Mouse (Mus musculus) fat pad, adult 2 months (tissue): ENCODE results near the gene 4930486L24Rik.
"Not testable (repeated sequence)": the region's sequence is repeated elsewhere in the genome, so short reads cannot be mapped to it uniquely, and the experiment has no call there.

Source experiments
- DNase-seq: peaks from one replicate; pipeline ENCODE4 v3.0.0-alpha.2; 2011; ENCODE audit warnings: low read depth, low spot score; ENCODE audit errors: extremely low read depth

4930486L24Rik gene

DNA sequence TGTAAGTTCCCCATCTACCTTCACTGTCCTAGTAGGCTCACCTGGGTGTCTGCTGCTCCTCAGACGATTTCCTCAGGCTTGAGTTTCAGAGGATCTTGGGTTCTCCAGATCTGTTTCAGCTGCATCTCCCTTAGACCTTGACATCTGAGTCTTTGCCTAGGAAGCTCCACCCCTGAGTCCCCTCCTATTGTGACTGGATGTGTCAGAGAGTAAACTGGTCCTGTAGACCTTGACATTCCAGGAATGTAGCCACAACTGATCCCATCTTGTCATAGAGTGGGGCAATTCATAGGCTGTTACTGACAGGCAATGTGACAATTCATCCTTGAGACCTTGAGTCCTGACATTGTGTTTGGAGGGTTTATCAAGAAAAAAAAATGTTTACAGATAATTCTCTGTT is at the start of gene 4930486L24Rik:
Gene 4930486L24Rik, minus strand, starts transcription at position 195 of the 400 bp plus-strand sequence.
- no peak for DNase-seq

DNA sequence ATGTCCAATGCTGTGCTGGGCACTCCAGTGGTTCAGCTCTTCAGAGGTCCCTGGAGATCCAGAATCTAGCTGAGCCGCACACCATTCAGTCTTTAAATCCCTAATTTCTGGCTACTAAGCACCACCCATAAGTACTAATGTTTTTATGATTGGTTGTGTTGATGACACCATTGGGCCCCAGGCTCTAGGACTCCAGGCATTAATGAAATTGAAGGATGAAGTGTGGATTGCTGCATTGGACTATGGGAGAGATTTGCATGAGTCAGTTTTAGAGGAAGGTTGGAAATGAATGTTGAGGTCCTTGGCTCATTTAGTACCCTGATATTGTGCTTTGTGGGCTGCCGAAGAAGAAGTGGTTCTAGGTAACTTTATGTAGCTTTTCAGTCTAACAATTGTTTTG is 40.5 kb upstream of the 4930486L24Rik start, which contains the start of gene Tpbpb:
Gene Tpbpb, minus strand, starts transcription at position 101 of the 400 bp plus-strand sequence.
- not testable (repeated sequence) for DNase-seq

DNA sequence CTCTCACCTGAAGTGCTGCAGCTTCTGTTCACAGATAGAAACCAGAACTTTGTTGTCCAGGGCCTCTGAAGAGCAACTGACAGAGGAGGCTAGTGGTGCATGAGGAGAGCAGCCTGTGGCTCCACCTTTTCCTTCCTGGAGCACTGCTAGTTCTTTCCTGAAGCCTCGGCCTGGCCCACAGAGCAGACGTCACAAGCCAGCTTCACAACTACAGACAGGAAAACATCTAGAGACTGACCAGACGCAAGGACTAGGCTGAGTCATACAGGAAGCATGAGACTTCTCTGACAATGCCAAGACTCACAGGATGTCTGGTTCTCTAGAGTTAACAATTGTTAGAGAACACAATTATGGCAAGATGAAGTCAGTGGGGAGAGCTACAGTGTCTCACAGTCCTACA is 33.1 kb upstream of the 4930486L24Rik start, which contains the start of gene Ctla2b:
Gene Ctla2b, minus strand, starts transcription at position 120 of the 400 bp plus-strand sequence.
- DNase-seq, result no peak

DNA sequence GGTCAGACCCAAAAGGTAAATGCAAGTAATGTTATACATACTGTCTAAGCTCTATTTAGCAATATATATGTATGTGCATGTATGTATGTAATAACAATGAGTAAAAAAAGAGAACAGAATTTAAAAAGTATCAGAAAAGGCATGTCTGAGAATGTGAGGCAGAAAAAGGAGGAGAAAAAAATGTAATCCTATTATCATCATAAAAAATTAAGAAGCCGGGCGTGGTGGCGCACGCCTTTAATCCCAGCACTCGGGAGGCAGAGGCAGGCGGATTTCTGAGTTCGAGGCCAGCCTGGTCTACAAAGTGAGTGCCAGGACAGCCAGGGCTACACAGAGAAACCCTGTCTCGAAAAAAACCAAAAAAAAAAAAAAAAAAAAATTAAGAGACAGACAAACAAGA is 32.5 kb upstream of the 4930486L24Rik start, which contains the start of gene Gm49392:
Gene Gm49392, minus strand, starts transcription at position 101 of the 400 bp plus-strand sequence.
- not testable (repeated sequence) for DNase-seq

DNA sequence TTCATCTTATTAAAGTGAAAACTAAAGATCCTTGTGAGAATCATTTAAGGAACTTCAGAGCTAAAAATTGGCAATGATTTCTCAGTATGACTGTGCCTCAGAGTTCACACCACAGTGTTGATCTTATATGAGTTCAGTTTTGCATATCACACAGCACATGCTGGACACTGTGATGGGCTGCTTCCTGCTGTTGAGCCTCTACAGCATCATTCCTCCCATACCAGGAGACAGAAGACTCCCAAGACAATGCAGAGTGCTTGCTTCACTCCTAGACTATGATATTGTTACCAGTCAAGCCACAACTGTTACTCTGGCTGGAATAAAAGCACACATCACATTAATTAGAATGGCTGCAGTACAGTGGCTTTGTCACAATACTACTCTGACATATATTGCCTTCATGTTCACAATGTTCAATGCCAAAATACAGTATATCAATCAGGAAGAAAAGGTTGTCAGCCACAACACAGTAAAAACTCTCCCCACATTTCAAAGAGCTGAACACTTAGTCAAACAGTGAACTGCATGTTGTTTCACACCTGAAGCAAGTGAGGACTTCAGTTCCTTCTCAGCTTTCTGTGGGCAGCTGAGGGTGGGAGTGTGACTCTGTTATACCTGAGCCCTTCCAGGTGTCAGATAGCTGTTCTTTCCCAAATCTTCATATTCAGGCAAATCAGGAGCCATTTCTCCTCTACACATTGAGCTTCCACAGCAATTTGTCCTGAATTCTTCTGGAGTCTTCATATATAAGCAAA is 31.3 kb upstream of the 4930486L24Rik start:
- DNase-seq, result no peak

DNA sequence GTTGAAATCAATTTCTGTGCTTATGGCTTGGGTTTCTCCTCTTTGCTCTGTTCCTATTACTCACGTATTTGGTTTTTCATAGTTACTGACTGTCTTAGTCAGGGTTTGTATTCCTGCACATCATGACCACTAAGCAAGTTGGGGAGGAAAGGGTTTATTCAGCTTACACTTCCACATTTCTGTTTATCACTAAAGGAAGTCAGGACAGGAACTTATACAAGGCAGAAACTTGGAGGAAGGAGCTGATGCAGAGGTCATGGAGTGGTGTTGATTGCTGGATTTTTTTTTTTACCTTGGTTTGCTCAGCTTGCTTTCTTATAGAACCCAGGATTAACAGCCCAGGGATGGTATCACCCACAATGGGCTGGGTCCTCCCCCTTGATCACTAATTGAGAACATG is 28.0 kb upstream of the 4930486L24Rik start:
- DNase-seq, result no peak

DNA sequence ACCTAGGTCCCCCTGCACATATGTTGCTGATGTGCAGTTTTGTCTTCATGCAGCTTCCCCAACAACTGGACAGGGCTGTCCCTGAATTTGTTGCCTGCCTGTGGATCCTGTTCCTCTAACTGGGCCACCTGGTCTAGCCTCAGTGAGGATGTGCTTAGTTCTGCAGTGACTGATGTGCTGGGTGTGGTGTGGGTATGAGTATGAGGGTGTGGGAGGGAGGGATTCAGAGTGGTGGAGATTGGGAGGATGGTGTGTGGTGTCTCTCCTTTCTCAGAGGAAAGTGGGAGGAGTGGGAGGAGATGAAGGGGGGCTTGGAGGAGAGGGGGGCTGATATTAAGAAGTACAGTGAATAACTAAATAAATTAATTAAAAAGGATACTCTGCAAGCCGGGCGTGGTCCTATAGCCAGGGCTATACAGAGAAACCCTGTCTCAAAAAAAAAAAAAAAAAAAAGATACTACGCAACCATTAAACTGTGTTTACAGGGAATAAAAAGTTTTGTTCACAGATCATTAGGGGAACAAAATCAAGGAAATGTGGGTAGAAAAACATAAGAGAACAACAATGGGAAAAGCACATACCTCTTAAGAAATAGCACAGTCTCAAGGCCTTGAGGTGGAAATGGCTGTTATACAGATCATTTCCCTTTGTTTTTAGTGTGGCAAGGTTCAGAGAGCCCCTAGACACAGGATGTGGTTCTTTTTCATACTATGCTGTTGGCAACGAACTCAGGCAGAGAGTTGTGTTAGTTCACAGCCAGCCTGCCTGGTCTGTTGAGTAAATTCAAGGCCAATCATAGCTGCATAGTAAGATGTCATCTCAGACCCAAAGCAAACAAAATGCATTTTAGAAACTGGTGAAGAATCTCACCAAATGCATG is 15.8 kb downstream of the 4930486L24Rik start:
- no peak for DNase-seq

DNA sequence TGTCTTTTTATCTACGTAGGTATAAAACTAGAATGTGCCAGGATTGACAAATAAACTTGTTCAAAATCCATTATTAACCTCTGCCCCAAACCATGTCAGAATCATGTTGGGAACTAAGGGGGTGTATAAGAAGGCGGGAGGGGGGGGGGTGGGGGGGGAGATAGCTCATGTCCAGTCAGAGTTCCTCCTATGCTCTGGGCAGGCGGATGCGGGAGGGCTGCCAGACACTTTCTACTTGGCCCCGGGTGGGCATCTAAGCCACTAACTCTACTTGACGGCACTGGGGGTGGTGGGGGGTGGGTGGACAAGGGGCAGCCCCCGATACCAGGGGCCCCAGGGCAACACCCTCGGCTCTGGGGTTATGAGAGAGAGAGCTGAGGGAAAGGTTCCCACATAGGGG is 21.1 kb downstream of the 4930486L24Rik start:
- no peak for DNase-seq

DNA sequence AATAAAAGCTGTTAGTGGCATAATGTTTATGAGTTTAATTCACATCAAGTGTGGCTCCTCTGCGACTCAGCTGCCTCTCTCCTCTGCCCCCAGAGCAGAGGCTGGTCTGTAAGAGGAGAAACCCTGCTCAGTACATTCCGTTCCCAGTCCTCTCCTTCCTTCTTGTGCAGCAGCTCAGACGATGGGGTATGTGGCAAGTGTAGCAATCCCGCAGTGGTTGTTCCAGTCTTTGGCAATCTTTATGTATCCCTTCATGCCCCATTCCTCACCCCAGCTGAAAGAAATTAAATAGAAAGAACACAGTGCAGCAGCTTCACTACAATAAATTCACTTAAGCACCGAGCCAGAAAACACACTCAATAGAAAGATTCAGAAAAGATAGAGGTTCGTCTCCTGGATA is 21.6 kb downstream of the 4930486L24Rik start:
- no peak for DNase-seq

DNA sequence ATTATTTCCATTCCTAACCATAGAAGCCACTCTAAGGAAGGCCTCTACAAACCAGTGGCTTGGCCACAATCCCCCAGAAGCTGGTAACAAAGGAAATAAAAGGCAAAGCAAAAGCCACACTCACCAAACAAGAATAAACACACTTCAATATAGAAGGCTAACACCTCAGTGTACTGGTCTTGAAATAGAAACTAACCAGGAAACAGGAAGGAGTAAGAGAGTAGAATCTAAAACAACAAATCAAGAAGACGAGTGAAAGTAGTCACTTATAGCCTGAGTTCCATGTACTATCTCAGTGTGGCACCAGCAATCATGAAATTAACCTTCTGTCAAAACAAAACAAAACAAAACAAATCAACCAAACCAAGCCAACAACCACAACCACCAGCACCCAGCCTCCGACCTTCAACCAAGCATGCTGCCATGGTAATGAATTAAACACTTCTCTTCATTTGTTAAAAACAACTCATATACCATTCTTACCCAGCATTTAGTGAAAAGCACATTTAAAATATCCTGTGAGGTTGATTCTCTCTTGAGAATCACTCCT is 24.8 kb downstream of the 4930486L24Rik start:
- DNase-seq, result no peak

DNA sequence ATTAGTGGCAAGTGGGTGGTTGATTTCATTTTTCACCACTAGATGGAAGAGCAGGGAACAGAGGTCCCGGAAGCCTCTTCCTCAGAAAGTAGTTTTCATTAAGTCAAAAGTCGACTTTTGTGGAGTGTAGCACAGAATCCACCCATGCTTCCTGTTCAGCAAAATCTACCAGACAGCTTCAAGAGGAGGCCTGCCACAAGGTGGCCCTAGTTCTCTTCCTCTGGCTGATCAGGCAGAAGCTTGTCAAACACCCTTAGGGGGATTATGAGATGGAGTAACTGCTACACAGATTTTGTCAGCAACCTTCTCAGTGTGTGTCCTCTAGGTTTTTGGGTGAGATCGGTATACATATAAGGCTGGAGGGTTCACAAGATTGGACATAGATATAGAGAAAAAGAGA is 38.2 kb downstream of the 4930486L24Rik start:
- DNase-seq, result no peak

DNA sequence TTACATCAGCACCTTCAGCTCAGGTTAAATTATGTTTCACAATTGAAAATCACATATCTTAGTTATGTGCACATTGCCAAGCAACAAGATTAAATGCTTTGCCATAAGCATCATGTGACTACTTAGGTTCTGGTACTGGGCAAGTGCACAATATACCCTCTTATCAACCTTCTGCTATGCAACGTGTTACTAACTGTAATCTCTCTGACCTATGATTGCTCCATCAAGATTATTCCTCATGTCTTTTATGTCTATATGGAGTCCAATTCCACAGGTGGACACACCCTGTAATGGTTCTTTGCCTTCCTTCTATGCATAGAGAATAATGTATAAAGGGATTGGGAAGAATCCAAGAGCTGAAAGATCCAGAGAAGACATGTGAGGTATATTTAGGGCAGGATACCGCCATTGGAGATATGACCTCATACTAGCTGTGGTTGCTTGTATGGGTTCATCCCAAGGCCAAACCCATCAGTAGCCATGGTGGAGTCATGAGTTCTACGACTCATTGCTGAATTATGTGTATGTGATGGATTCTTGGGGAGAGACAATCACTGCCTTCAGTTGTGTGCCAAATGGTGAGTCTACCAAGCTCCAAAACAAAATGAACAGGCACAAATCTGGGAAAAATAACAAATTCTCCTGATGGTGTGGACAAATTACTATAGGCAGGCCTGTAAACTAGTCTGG is 43.6 kb downstream of the 4930486L24Rik start:
- DNase-seq, result no peak

DNA sequence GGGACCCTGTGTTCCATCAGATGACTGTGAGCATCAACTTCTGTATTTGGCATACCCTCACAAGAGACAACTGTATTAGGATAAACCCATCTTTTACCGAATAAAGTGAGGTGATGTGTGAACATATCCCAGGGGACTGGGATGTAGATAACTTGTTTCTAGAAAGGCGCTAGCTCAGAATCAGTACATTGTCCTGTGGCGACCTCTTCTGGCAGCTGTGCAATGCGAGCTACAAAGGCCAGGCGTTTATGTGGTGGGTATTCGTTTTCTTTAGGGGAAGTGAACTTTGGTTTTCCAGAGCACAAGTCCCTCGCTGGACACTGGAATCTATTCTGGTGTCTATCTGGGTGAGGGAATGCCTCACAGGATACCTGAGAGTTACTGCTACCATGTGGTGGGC is 44.8 kb downstream of the 4930486L24Rik start:
- no peak for DNase-seq

DNA sequence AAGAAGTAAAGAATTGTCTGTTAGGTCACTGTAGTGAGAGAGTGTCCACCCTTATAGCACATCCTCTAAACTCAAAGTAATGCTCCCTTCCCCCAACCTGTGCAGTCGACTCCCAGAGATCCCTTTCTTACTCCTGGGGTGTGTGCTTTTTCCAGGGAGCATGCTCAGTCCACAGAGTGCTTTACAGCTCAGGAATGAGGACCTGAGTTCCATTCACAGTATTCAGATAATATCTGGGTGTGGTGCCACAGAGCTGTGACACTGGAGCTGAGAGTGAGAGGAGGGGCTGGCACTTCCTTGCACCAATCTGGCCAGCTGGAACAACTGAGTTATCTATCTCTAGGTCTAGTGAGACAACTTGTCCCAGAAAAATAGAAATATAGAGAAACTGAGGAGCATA is 50.6 kb downstream of the 4930486L24Rik start:
- no peak for DNase-seq

DNA sequence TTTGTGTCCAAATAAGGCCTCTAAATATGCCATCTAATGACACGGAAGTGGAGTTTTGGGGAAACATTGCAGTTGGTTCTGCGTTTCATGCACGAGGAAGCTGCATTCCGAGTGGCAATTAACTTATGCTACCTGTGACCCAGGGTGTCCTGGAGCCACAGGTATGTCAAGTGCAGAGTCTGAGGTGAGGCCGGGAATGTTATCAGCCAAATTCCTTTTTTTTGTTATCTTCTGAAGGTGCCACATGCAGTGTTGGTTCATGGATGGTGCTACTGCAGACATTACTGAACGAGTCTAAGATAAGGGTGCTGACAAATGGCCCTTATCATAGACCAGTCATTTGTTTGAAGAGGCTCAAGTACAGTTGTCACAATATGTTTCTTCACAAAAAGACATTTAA is 51.5 kb downstream of the 4930486L24Rik start:
- no peak for DNase-seq

DNA sequence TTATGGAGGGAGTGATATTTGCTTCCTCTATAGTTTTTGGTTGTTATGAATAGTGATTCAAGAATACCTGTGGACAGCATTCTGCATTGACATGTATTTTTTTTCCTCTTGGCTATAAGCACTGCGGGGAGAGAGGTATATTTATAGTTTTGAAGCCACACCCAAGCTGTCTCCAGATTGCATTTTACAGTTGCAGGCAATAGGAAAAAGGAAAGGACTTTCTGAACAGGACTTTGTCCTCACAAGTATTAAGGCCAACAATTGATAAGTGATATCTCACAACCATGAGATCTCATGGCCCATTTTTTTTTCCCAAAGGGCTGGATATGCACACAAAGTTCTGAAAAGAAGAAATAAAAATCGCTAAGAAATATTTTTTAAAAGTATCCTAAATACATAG is 54.6 kb downstream of the 4930486L24Rik start:
- DNase-seq, result no peak

DNA sequence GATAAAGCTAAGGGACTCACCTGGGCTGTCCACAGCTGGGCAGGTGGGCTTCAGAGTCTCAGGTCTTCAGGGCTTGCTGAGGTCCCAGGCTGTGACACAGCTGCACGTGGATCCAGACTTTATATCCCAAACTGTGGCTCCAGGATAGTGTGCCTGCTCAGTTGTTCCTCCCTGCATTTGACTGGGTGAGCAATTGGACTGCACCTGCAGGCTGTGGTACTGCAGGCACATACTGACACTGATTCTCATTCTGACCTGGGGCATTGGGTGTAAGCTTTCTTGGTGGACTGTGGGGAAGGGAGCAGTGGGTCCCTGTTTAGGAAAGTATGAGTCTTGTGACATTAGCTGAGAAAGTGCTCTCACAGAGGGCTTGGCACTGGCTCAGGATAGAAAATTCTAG is 61.5 kb downstream of the 4930486L24Rik start, which contains the start of gene Ctsll3:
Gene Ctsll3, minus strand, starts transcription at position 101 of the 400 bp plus-strand sequence.
- DNase-seq, result no peak
